Mouse (Mus musculus): ENCODE measurements around the gene Slc5a9. TPM values are rescaled to one million over a fixed set of nuclear protein-coding genes. Genes with fewer than 3 reads are reported as not detected.
A peak's percentile ranks its signal among the peaks of the same experiment; 100 is the strongest.

Gene Slc5a9
- total RNA-seq (2012; rRNA removed) (2.4 and 2.6 TPM in 2 replicates), total RNA-seq (2014; rRNA removed) (9.3 and 9.6 TPM in 2 replicates), polyA plus RNA-seq (2012; ENCODE audit: insufficient read length, low read depth) (2.8 and 3.5 TPM in 2 replicates)

GRCm38 (mm10) chr4:111902775-111903174 is at the start of gene Slc5a9:
Gene Slc5a9 (minus strand): TSS chr4:111902918.
- Histone ChIP-seq H3K27ac (ENCODE audit: insufficient read depth, low read depth) (no peak within 1 kb of the TSS), H3K9me3 (replicated peaks; ENCODE audit: low read length) (no peaks in the 10 kb centered on the region), H3K4me3 (replicated peaks in 1 of 3; ENCODE audit: low read depth in 2 of 3, low read length in 2 of 3, poor library complexity in 1 of 3) (no peak within 1 kb of the TSS), H3K79me2 (replicated peaks; ENCODE audit: control insufficient read depth, extremely low read depth, insufficient read depth, poor library complexity, severe bottlenecking) (no peaks in the 10 kb centered on the region), H3K9ac (ENCODE audit: insufficient read depth, low read depth) (no peak within 1 kb of the TSS), H3K4me1 (ENCODE audit: control insufficient read depth in 1 of 2, insufficient read depth in 2 of 2) (peaks cover 0 to 19% of the 10 kb centered on the region in 2 experiments; a peak in 2 of 4 replicates), H3K27me3 (replicated peaks) (no peaks in the 10 kb centered on the region), H3K36me3 (replicated peaks in 1 of 2; ENCODE audit: control insufficient read depth in 1 of 2, insufficient read depth in 1 of 2, low read length in 1 of 2) (no peaks in the 10 kb centered on the region), H3K4me2 (ENCODE audit: insufficient read depth, low read depth, poor library complexity, severe bottlenecking) (no peak within 1 kb of the TSS)
- dilution Hi-C loops (cut with MboI; ENCODE audit: extremely low pct_ligation_motif_present, extremely low pct_unique_long_range_greater_than_20kb, low sequenced_read_pairs), result no loop called here
- TF ChIP-seq MYC (IDR thresholded peaks at IDR 0.05; ENCODE audit: low read depth, low read length) (no peak), SMC3 (IDR thresholded peaks at IDR 0.05; ENCODE audit: low read depth, low read length) (no peak), MAZ (IDR thresholded peaks at IDR 0.05; ENCODE audit: low read depth, low read length) (no peak), CTCF (conservative IDR thresholded peaks at IDR 0.05 in 1 of 2, IDR thresholded peaks at IDR 0.05 in 1 of 2; ENCODE audit: low read depth in 2 of 2, low read length in 2 of 2) (no peak), POLR2A (IDR thresholded peaks at IDR 0.05; ENCODE audit: low read depth, low read length) (no peak), MAX (IDR thresholded peaks at IDR 0.05; ENCODE audit: low read length) (no peak), ELF1 (IDR thresholded peaks at IDR 0.05; ENCODE audit: low read depth, low read length) (no peak), MXI1 (IDR thresholded peaks at IDR 0.05; ENCODE audit: low read depth, low read length) (no peak), ZNF384 (IDR thresholded peaks at IDR 0.05; ENCODE audit: low read depth, low read length) (no peak), BHLHE40 (IDR thresholded peaks at IDR 0.05; ENCODE audit: low read depth, low read length) (no peak), RAD21 (IDR thresholded peaks at IDR 0.05; ENCODE audit: low read depth, low read length) (no peak)
- in situ Hi-C loops (cut with MboI; ENCODE audit: low pct_ligation_motif_present, low pct_unique_long_range_greater_than_20kb, low sequenced_read_pairs), result no loop called here
- DNase-seq (ENCODE audit: extremely low read depth), result no peak

- no peaks in the 10 kb centered on the region for H3K79me2 ChIP-seq (replicated peaks; ENCODE audit: control insufficient read depth, extremely low read depth, insufficient read depth, poor library complexity, severe bottlenecking)
- H3K27ac ChIP-seq (ENCODE audit: insufficient read depth, low read depth), result no peak within 1 kb of the TSS
- H3K4me2 ChIP-seq (ENCODE audit: insufficient read depth, low read depth, poor library complexity, severe bottlenecking), result no peak within 1 kb of the TSS
- no peaks in the 10 kb centered on the region for H3K4me1 ChIP-seq (ENCODE audit: control insufficient read depth in 1 of 2, insufficient read depth in 2 of 2)
- in situ Hi-C loops (cut with MboI; ENCODE audit: low pct_ligation_motif_present, low pct_unique_long_range_greater_than_20kb, low sequenced_read_pairs), result no loop called here
- no peaks in the 10 kb centered on the region for H3K27me3 ChIP-seq (replicated peaks)
- H3K4me3 ChIP-seq (replicated peaks in 1 of 3; ENCODE audit: low read depth in 2 of 3, low read length in 2 of 3, poor library complexity in 1 of 3), result no peak within 1 kb of the TSS
- DNase-seq (ENCODE audit: extremely low read depth), result no peak
- TF ChIP-seq JUND (conservative IDR thresholded peaks at IDR 0.05; ENCODE audit: low read depth, low read length), result no peak
- no peaks in the 10 kb centered on the region for H3K9me3 ChIP-seq (replicated peaks; ENCODE audit: low read length)
- dilution Hi-C loops (cut with MboI; ENCODE audit: extremely low pct_ligation_motif_present, extremely low pct_unique_long_range_greater_than_20kb, low sequenced_read_pairs), result no loop called here
- H3K36me3 ChIP-seq (replicated peaks in 1 of 2; ENCODE audit: control insufficient read depth in 1 of 2, insufficient read depth in 1 of 2, low read length in 1 of 2), result no peaks in the 10 kb centered on the region
- H3K9ac ChIP-seq (ENCODE audit: insufficient read depth, low read depth), result no peak within 1 kb of the TSS
Measured at GRCm38 (mm10) chr4:111919092-111919491, 16.4 kb upstream of the Slc5a9 start, which contains the start of gene Skint8. Gene Skint8 (plus strand): TSS chr4:111919392.

- Histone ChIP-seq H3K4me1 (ENCODE audit: control insufficient read depth in 1 of 2, insufficient read depth in 2 of 2) (peaks cover 0 to 5% of the 10 kb centered on the region in 2 experiments; a peak in 1 of 4 replicates), H3K4me2 (ENCODE audit: insufficient read depth, low read depth, poor library complexity, severe bottlenecking) (no peak overlapping the region), H3K79me2 (replicated peaks; ENCODE audit: control insufficient read depth, extremely low read depth, insufficient read depth, poor library complexity, severe bottlenecking) (no peaks in the 10 kb centered on the region), H3K27me3 (replicated peaks) (no peaks in the 10 kb centered on the region), H3K4me3 (replicated peaks in 1 of 3; ENCODE audit: low read depth in 2 of 3, low read length in 2 of 3, poor library complexity in 1 of 3) (no peak overlapping the region), H3K9ac (ENCODE audit: insufficient read depth, low read depth) (no peak overlapping the region), H3K9me3 (replicated peaks; ENCODE audit: low read length) (no peaks in the 10 kb centered on the region), H3K36me3 (replicated peaks in 1 of 2; ENCODE audit: control insufficient read depth in 1 of 2, insufficient read depth in 1 of 2, low read length in 1 of 2) (no peaks in the 10 kb centered on the region), H3K27ac (ENCODE audit: insufficient read depth, low read depth) (no peak overlapping the region)
- DNase-seq (ENCODE audit: extremely low read depth), result peak; percentile 62
- dilution Hi-C loops (cut with MboI; ENCODE audit: extremely low pct_ligation_motif_present, extremely low pct_unique_long_range_greater_than_20kb, low sequenced_read_pairs), result no loop called here
- in situ Hi-C loops (cut with MboI; ENCODE audit: low pct_ligation_motif_present, low pct_unique_long_range_greater_than_20kb, low sequenced_read_pairs), result no loop called here
- no peak for TF ChIP-seq ZC3H11A (IDR thresholded peaks at IDR 0.05; ENCODE audit: low read depth, low read length)
- peak; percentile 65 for TF ChIP-seq SMC3 (IDR thresholded peaks at IDR 0.05; ENCODE audit: low read depth, low read length)
- no peak for TF ChIP-seq MXI1 (IDR thresholded peaks at IDR 0.05; ENCODE audit: low read depth, low read length)
- no peak for TF ChIP-seq USF1 (IDR thresholded peaks at IDR 0.05; ENCODE audit: low read depth, low read length)
- TF ChIP-seq POLR2A (IDR thresholded peaks at IDR 0.05; ENCODE audit: low read depth, low read length), result no peak
- TF ChIP-seq E2F4 (IDR thresholded peaks at IDR 0.05; ENCODE audit: insufficient replicate concordance, low read depth, low read length), result no peak
- no peak for TF ChIP-seq BHLHE40 (IDR thresholded peaks at IDR 0.05; ENCODE audit: low read depth, low read length)
- no peak for TF ChIP-seq CHD2 (IDR thresholded peaks at IDR 0.05; ENCODE audit: low read length)
- no peak for TF ChIP-seq RCOR1 (conservative IDR thresholded peaks at IDR 0.05; ENCODE audit: low read depth, low read length)
- TF ChIP-seq ZKSCAN1 (IDR thresholded peaks at IDR 0.05; ENCODE audit: borderline replicate concordance, low read depth, low read length), result no peak
- peak; percentile 47 to 73; a peak in 3 of 4 replicates for TF ChIP-seq CTCF (conservative IDR thresholded peaks at IDR 0.05 in 1 of 2, IDR thresholded peaks at IDR 0.05 in 1 of 2; ENCODE audit: low read depth in 2 of 2, low read length in 2 of 2)
- no peak for TF ChIP-seq UBTF (IDR thresholded peaks at IDR 0.05; ENCODE audit: low read depth, low read length)
- TF ChIP-seq ZMIZ1 (IDR thresholded peaks at IDR 0.05; ENCODE audit: low read depth, low read length), result no peak
- peak; percentile 76 for TF ChIP-seq RAD21 (IDR thresholded peaks at IDR 0.05; ENCODE audit: low read depth, low read length)
- no peak for TF ChIP-seq IRF4 (IDR thresholded peaks at IDR 0.05; ENCODE audit: low read depth, low read length)
- TF ChIP-seq MYC (IDR thresholded peaks at IDR 0.05; ENCODE audit: low read depth, low read length), result no peak
- TF ChIP-seq CHD1 (IDR thresholded peaks at IDR 0.05; ENCODE audit: low read depth, low read length), result no peak
- no peak for TF ChIP-seq SIN3A (IDR thresholded peaks at IDR 0.05; ENCODE audit: low read length)
- TF ChIP-seq JUND (conservative IDR thresholded peaks at IDR 0.05; ENCODE audit: low read depth, low read length), result no peak
Measured at GRCm38 (mm10) chr4:111907926-111908325, 5.2 kb upstream of the Slc5a9 start.
